Mouse (Mus musculus): ENCODE measurements around the gene Btbd16.

- no peak for TF ChIP-seq POLR2A (IDR thresholded peaks at IDR 0.05; ENCODE audit: extremely low read depth, insufficient read depth, low read length)
- no peak for TF ChIP-seq CTCF (IDR thresholded peaks at IDR 0.05; ENCODE audit: low read depth, low read length)
These were observed 90.8 kb downstream of the Btbd16 start for GRCm38 (mm10) chr7:130864711-130865110.

Data from liver, adult 2 months (tissue).